ENCODE assay signal across 12 mouse cellular contexts in genomic region chr3:119996258-119996988, GRCm38 (mm10).
DNase-seq lines count a peak whose midpoint lies in the region; ATAC-seq and TF ChIP-seq lines count a peak whose summit lies in the region.
"Had no signal": no experiment of that assay in that cellular context is flagged by ENCODE, and none has a peak within 500 bp of the region (broad histone marks: within the 10 kb centered on the region; RNA-seq: fewer than 3 reads in every experiment).

No protein-coding gene starts in this region.

- WGBS in heart, embryonic 10.5 days, result 57% methylated on average over 9 of the region's 9 CpGs
- 50% methylated on average over 9 of the region's 9 CpGs for WGBS in kidney, postnatal 0 days
- 54% methylated on average over 9 of the region's 9 CpGs for WGBS in intestine, embryonic 15.5 days

- no peak for DNase-seq in heart, embryonic 10.5 days (ENCODE audit: low spot score)
- DNase-seq in heart, postnatal 10 days, result no peak
- DNase-seq in kidney, postnatal 0 days (ENCODE audit: low spot score), result no peak
- no peak for DNase-seq in kidney, postnatal 25 days
- DNase-seq in NIH3T3 (ENCODE audit: low read depth), result peak; percentile 20
- DNase-seq in kidney, adult 9 months, result no peak

- H3K36me3 ChIP-seq in heart, embryonic 10.5 days, result no peaks in the 10 kb centered on the region
- no peaks in the 10 kb centered on the region for H3K36me3 ChIP-seq in kidney, postnatal 0 days (ENCODE audit: insufficient read depth, low read length)
- no peaks in the 10 kb centered on the region for H3K36me3 ChIP-seq in intestine, embryonic 15.5 days
- H3K36me3 ChIP-seq: embryonic facial prominence, embryonic 13.5 days; forebrain, embryonic 12.5 days; G1E; hindbrain, embryonic 13.5 days had no signal

- ATAC-seq in kidney, postnatal 0 days (replicated peaks; ENCODE audit: low FRiP score, low read depth), result no peak
- ATAC-seq in intestine, embryonic 15.5 days, result peak; percentile 58; the same call in 1 of the 2 replicates

- no peak overlapping the region for H3K4me3 ChIP-seq in heart, embryonic 10.5 days
- H3K4me3 ChIP-seq in kidney, postnatal 0 days (replicated peaks; ENCODE audit: low read depth, low read length), result no peak overlapping the region
- H3K4me3 ChIP-seq in intestine, embryonic 15.5 days (replicated peaks), result no peak overlapping the region
- H3K4me3 ChIP-seq: embryonic facial prominence, embryonic 13.5 days; forebrain, embryonic 12.5 days; hindbrain, embryonic 13.5 days had no signal

- H3K9me3 ChIP-seq in heart, embryonic 10.5 days, result no peaks in the 10 kb centered on the region
- H3K9me3 ChIP-seq in kidney, postnatal 0 days (replicated peaks; ENCODE audit: low read length), result no peaks in the 10 kb centered on the region
- H3K9me3 ChIP-seq in intestine, embryonic 15.5 days, result no peaks in the 10 kb centered on the region
- H3K9me3 ChIP-seq: embryonic facial prominence, embryonic 13.5 days; forebrain, embryonic 12.5 days; hindbrain, embryonic 13.5 days had no signal

- no peak overlapping the region for H3K9ac ChIP-seq in kidney, postnatal 0 days (ENCODE audit: low read depth, low read length)
- H3K9ac ChIP-seq in intestine, embryonic 15.5 days, result no peak overlapping the region
- H3K9ac ChIP-seq: embryonic facial prominence, embryonic 13.5 days; forebrain, embryonic 12.5 days; hindbrain, embryonic 13.5 days; liver, embryonic 14.5 days had no signal

- H3K27me3 ChIP-seq in heart, embryonic 10.5 days (ENCODE audit: insufficient read depth, poor library complexity, severe bottlenecking), result no peaks in the 10 kb centered on the region
- H3K27me3 ChIP-seq in kidney, postnatal 0 days (ENCODE audit: insufficient read depth, low read length), result no peaks in the 10 kb centered on the region
- H3K27me3 ChIP-seq in intestine, embryonic 15.5 days (replicated peaks), result no peaks in the 10 kb centered on the region
- H3K27me3 ChIP-seq: embryonic facial prominence, embryonic 13.5 days; forebrain, embryonic 12.5 days; hindbrain, embryonic 13.5 days had no signal

- H3K4me2 ChIP-seq in kidney, postnatal 0 days (ENCODE audit: low read length), result no peak overlapping the region
- H3K4me2 ChIP-seq in intestine, embryonic 15.5 days (replicated peaks), result no peak overlapping the region
- H3K4me2 ChIP-seq: embryonic facial prominence, embryonic 13.5 days; forebrain, embryonic 12.5 days; hindbrain, embryonic 13.5 days had no signal

- intact Hi-C loops in heart, postnatal 10 days (cut with DNase I), result no loop called here

- TF ChIP-seq CTCF in kidney, postnatal 0 days (IDR thresholded peaks at IDR 0.05; ENCODE audit: low read depth), result peak; percentile 13; the same call in 1 of the 2 replicates

- 0 out of 2 replicates have a peak, but pooled peaks cover 5% of the 10 kb centered on the region for H3K4me1 ChIP-seq in heart, embryonic 10.5 days
- H3K4me1 ChIP-seq in kidney, postnatal 0 days (replicated peaks; ENCODE audit: insufficient read depth, low read length), result no peaks in the 10 kb centered on the region
- H3K4me1 ChIP-seq in intestine, embryonic 15.5 days (replicated peaks), result no peaks in the 10 kb centered on the region
- H3K4me1 ChIP-seq: embryonic facial prominence, embryonic 13.5 days; forebrain, embryonic 12.5 days had no signal

- peak overlapping the region; percentile 52; the same call in 1 of the 2 replicates for H3K27ac ChIP-seq in heart, embryonic 10.5 days
- H3K27ac ChIP-seq in kidney, postnatal 0 days, result no peak overlapping the region
- H3K27ac ChIP-seq in intestine, embryonic 15.5 days, result peak overlapping the region; percentile 48; the same call in 1 of the 2 replicates
- H3K27ac ChIP-seq: embryonic facial prominence, embryonic 13.5 days; forebrain, embryonic 12.5 days; hindbrain, embryonic 13.5 days; liver, embryonic 14.5 days had no signal
